Mouse (Mus musculus) forebrain, postnatal 0 days (tissue): Measurements from ENCODE around the gene Arf4. TPM values are rescaled to one million over a fixed set of nuclear protein-coding genes. Genes with fewer than 3 reads are reported as not detected.
A peak's percentile ranks its signal among the peaks of the same experiment; 100 is the strongest.

ENCODE experiments used
- ATAC-seq: fragments of 200-750 bp; cut with Nextera tagmentation; 2 replicates; pipeline ENCODE4 v1.8.0; 2017; ENCODE audit warnings: mild to moderate bottlenecking, moderate library complexity
- DNase-seq: peaks from one replicate; pipeline ENCODE4 v3.0.0-alpha.2; 2015
- H3K27ac ChIP-seq: fragments of 300-500 bp; sonication (generic); 2 replicates; pipeline ENCODE4 v1.5.1; 2014; ENCODE audit warnings: low read depth, mild to moderate bottlenecking, antibody characterized with exemption, low read length, moderate library complexity, mixed read lengths
- H3K27me3 ChIP-seq: fragments of 300-500 bp; sonication (generic); 2 replicates; pipeline ENCODE4 v1.6.1; 2014; ENCODE audit warnings: mild to moderate bottlenecking, low read length, mixed read lengths; ENCODE audit not compliant: insufficient read depth
- H3K36me3 ChIP-seq: fragments of 300-500 bp; sonication (generic); 2 replicates; pipeline ENCODE4 v1.6.1; 2014; ENCODE audit warnings: mild to moderate bottlenecking, moderate library complexity; ENCODE audit not compliant: insufficient read depth
- H3K4me1 ChIP-seq: fragments of 300-500 bp; sonication (generic); 2 replicates; pipeline ENCODE4 v1.6.1; 2014; ENCODE audit warnings: antibody characterized with exemption; ENCODE audit not compliant: insufficient read depth
- H3K4me2 ChIP-seq: fragments of 300-500 bp; sonication (generic); 2 replicates; pipeline ENCODE4 v1.6.1; 2014; ENCODE audit warnings: low read depth, mild to moderate bottlenecking, moderate library complexity
- H3K4me3 ChIP-seq: fragments of 300-500 bp; sonication (generic); 2 replicates; pipeline ENCODE4 v1.5.1; 2014; ENCODE audit warnings: low read depth, low read length, mixed read lengths
- H3K9ac ChIP-seq: fragments of 300-500 bp; sonication (generic); 2 replicates; pipeline ENCODE4 v1.6.1; 2014; ENCODE audit warnings: mild to moderate bottlenecking
- H3K9me3 ChIP-seq: fragments of 300-500 bp; sonication (generic); 2 replicates; pipeline ENCODE4 v1.6.1; 2016; ENCODE audit warnings: low read length
- CTCF ChIP-seq: sonication (generic); IDR thresholded peaks from 2 replicates; pipeline ENCODE4 v1.5.1; 2016; ENCODE audit warnings: antibody characterized with exemption, control low read depth, low read depth
- WGBS: fragments of 180-500 bp; shearing (Covaris S2); extraction: QIAGEN DNeasy Blood & Tissue Kit; methylation state at CpG from one replicate; pipeline ENCODE4 v1.1.7; 2014; 5-methylcytosine and 5-hydroxymethylcytosine counted together
- polyA plus RNA-seq: library from polyadenylated mRNA; unstranded; fragments of >200 nt; fragmentation: Nextera tagmentation; extraction: Ambion mirVana; gene quantifications from 2 replicates; pipeline ENCODE4 v1.2.1, GENCODE M21; 2015
- total RNA-seq: library from RNA; depleted of rRNA; stranded (reverse); fragments of >200 nt; gene quantifications from 2 replicates; pipeline ENCODE4 v1.2.3, GENCODE M21; 2014

Gene Arf4
- total and polyA plus RNA-seq, 2 experiments from 2014 or later = 182 to 521 TPM

DNA sequence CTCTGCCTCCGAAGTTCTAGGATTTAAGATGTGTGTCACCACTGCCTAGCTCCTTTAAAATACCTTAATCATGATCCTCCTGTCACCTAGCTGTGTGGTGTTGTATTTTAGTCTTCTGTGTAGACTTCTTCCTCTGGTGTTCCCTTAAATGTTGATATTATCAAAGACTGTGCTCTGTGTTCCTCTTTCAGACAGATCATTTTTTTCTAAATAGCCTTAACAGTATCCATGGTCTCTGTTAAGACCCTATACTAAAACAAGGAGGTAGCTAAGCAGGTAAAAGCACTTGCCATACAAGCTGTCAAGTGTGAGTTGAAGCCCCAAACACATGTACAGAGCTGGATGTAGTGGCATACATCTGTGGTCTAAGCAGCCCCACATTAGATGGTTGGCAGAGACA is 28.2 kb upstream of the Arf4 start:
- WGBS = 100% methylated on average over 1 of the region's 1 CpGs
- Histone ChIP-seq H3K4me2 (no peak overlapping the region), H3K4me3 (no peak overlapping the region), H3K27me3 (no peaks in the 10 kb centered on the region), H3K9ac (no peak overlapping the region), H3K9me3 (no peaks in the 10 kb centered on the region), H3K27ac (no peak overlapping the region), H3K4me1 (no peaks in the 10 kb centered on the region), H3K36me3 (peaks cover 65% of the 10 kb centered on the region)
- ATAC-seq = no peak
- DNase-seq = no peak
- TF ChIP-seq CTCF = no peak

GRCm38 (mm10) chr14:26610689-26611088 is 27.2 kb upstream of the Arf4 start:
- TF ChIP-seq CTCF = no peak
- H3K4me1 ChIP-seq = no peaks in the 10 kb centered on the region
- no peaks in the 10 kb centered on the region for H3K9me3 ChIP-seq
- H3K4me2 ChIP-seq = no peak overlapping the region
- H3K27ac ChIP-seq = no peak overlapping the region
- WGBS = 96% methylated on average over 4 of the region's 4 CpGs
- no peak overlapping the region for H3K4me3 ChIP-seq
- no peak overlapping the region for H3K9ac ChIP-seq
- H3K27me3 ChIP-seq = no peaks in the 10 kb centered on the region
- H3K36me3 ChIP-seq = peaks cover 66% of the 10 kb centered on the region
- DNase-seq = no peak
- ATAC-seq = no peak

DNA sequence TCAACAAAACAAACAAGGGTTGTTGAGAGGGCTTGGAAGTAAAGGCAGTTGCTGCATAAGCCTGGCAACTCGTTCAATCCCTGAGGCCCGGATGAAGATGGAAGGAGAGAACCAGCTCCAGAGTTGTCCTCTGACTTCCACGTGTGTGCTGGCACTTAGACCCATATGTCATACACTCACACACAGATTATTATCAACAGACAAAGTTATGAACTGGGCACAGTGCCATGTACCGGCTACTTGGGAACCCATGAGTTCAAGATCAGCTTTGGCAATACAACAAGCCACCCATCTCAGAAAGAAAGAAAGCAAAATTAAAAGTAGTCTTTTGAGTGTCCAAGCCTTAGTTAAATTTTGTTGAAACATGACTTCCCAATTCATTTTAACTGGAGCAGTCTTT is 12.6 kb upstream of the Arf4 start:
- 95% methylated on average over 4 of the region's 4 CpGs for WGBS
- no peaks in the 10 kb centered on the region for H3K27me3 ChIP-seq
- H3K4me1 ChIP-seq = no peaks in the 10 kb centered on the region
- ATAC-seq = no peak
- DNase-seq = no peak
- H3K9me3 ChIP-seq = no peaks in the 10 kb centered on the region
- TF ChIP-seq CTCF = no peak
- H3K4me3 ChIP-seq = no peak overlapping the region
- H3K4me2 ChIP-seq = no peak overlapping the region
- H3K36me3 ChIP-seq = peaks cover 78% of the 10 kb centered on the region
- H3K9ac ChIP-seq = no peak overlapping the region
- H3K27ac ChIP-seq = no peak overlapping the region

GRCm38 (mm10) chr14:26626605-26627140 is 11.2 kb upstream of the Arf4 start:
- no peak for ATAC-seq
- Histone ChIP-seq H3K4me3 (no peak overlapping the region), H3K27ac (no peak overlapping the region), H3K9me3 (no peaks in the 10 kb centered on the region), H3K36me3 (peaks cover 75% of the 10 kb centered on the region), H3K9ac (no peak overlapping the region), H3K4me1 (no peaks in the 10 kb centered on the region), H3K4me2 (no peak overlapping the region), H3K27me3 (no peaks in the 10 kb centered on the region)
- no peak for DNase-seq
- WGBS = 91% methylated on average over 5 of the region's 5 CpGs
- TF ChIP-seq CTCF = no peak

- WGBS = 29% methylated on average over 17 of the region's 17 CpGs
- peak overlapping the region; percentile 93 for H3K9ac ChIP-seq
- DNase-seq (no peak), ATAC-seq (peak; percentile 20)
- no peaks in the 10 kb centered on the region; the same call in 1 of the 2 replicates for H3K36me3 ChIP-seq
- H3K27me3 ChIP-seq = no peaks in the 10 kb centered on the region
- peak overlapping the region; percentile 96 for H3K27ac ChIP-seq
- peak overlapping the region; percentile 87 for H3K4me3 ChIP-seq
- peaks cover 15% of the 10 kb centered on the region for H3K4me1 ChIP-seq
- peak overlapping the region; percentile 51 for H3K4me2 ChIP-seq
- H3K9me3 ChIP-seq = no peaks in the 10 kb centered on the region
- TF ChIP-seq CTCF = no peak
Observed at GRCm38 (mm10) chr14:26637025-26637850, 636 bp upstream of the Arf4 start.

- no peaks in the 10 kb centered on the region for H3K9me3 ChIP-seq
- ATAC-seq (0 out of 2 replicates have a peak, but pooled peaks have one; percentile 0), DNase-seq (no peak)
- H3K4me3 ChIP-seq = peak overlapping the region; percentile 87
- H3K9ac ChIP-seq = peak overlapping the region; percentile 93
- no peak for TF ChIP-seq CTCF
- H3K36me3 ChIP-seq = no peaks in the 10 kb centered on the region
- H3K27ac ChIP-seq = peak overlapping the region; percentile 96
- no peaks in the 10 kb centered on the region for H3K27me3 ChIP-seq
- H3K4me2 ChIP-seq = peak overlapping the region; percentile 51
- H3K4me1 ChIP-seq = peaks cover 15% of the 10 kb centered on the region
- 0% methylated on average over 16 of the region's 16 CpGs for WGBS
Observed at GRCm38 (mm10) chr14:26638708-26639084, 822 bp downstream of the Arf4 start.

GRCm38 (mm10) chr14:26639251-26639650 is 1.4 kb downstream of the Arf4 start:
- peaks cover 15% of the 10 kb centered on the region for H3K4me1 ChIP-seq
- ATAC-seq = no peak
- no peaks in the 10 kb centered on the region for H3K27me3 ChIP-seq
- no peak for TF ChIP-seq CTCF
- no peak overlapping the region for H3K27ac ChIP-seq
- WGBS = 1% methylated on average over 11 of the region's 11 CpGs
- H3K36me3 ChIP-seq = no peaks in the 10 kb centered on the region
- no peaks in the 10 kb centered on the region for H3K9me3 ChIP-seq
- peak overlapping the region; percentile 87 for H3K4me3 ChIP-seq
- H3K9ac ChIP-seq = peak overlapping the region; percentile 93
- DNase-seq = peak; percentile 13
- peak overlapping the region; percentile 51 for H3K4me2 ChIP-seq
